Mouse (Mus musculus): ENCODE measurements around the gene Hdhd5.

Gene Hdhd5

GRCm38 (mm10) chr6:120483211-120483626, 47.9 kb downstream of the Hdhd5 start:
- WGBS, result 17% methylated on average over 8 of the region's 8 CpGs

- WGBS, result 26% methylated on average over 6 of the region's 6 CpGs
Measured at GRCm38 (mm10) chr6:120482756-120483155, 48.4 kb downstream of the Hdhd5 start.

GRCm38 (mm10) chr6:120482021-120482420, 49.1 kb downstream of the Hdhd5 start:
- WGBS, result 76% methylated on average over 14 of the region's 14 CpGs

- 76% methylated on average over 6 of the region's 6 CpGs for WGBS
Measured at GRCm38 (mm10) chr6:120481538-120481937, 49.6 kb downstream of the Hdhd5 start.

- WGBS, result 57% methylated on average over 5 of the region's 5 CpGs
Measured at GRCm38 (mm10) chr6:120480361-120480760, 50.8 kb downstream of the Hdhd5 start.

- 84% methylated on average over 2 of the region's 2 CpGs for WGBS
Measured at GRCm38 (mm10) chr6:120479302-120479701, 51.8 kb downstream of the Hdhd5 start.

- 87% methylated on average over 8 of the region's 8 CpGs for WGBS
Measured at GRCm38 (mm10) chr6:120475288-120475687, 55.8 kb downstream of the Hdhd5 start.

- WGBS, result 57% methylated on average over 5 of the region's 5 CpGs
Measured at GRCm38 (mm10) chr6:120473427-120473826, 57.7 kb downstream of the Hdhd5 start.

GRCm38 (mm10) chr6:120472455-120473140, 58.5 kb downstream of the Hdhd5 start:
- WGBS, result 49% methylated on average over 8 of the region's 8 CpGs

- WGBS, result 21% methylated on average over 5 of the region's 5 CpGs
Measured at GRCm38 (mm10) chr6:120471991-120472441, 59.1 kb downstream of the Hdhd5 start.

GRCm38 (mm10) chr6:120470666-120471065, 60.5 kb downstream of the Hdhd5 start:
- WGBS, result 75% methylated on average over 1 of the region's 1 CpGs

GRCm38 (mm10) chr6:120469268-120469667, 61.9 kb downstream of the Hdhd5 start:
- 74% methylated on average over 3 of the region's 3 CpGs for WGBS

- WGBS, result 97% methylated on average over 4 of the region's 4 CpGs
Measured at GRCm38 (mm10) chr6:120468259-120468658, 62.9 kb downstream of the Hdhd5 start.

- WGBS, result 79% methylated on average over 10 of the region's 10 CpGs
Measured at GRCm38 (mm10) chr6:120466609-120467329, 64.3 kb downstream of the Hdhd5 start.

- 57% methylated on average over 4 of the region's 4 CpGs for WGBS
Measured at GRCm38 (mm10) chr6:120465393-120465792, 65.7 kb downstream of the Hdhd5 start.

- WGBS, result 58% methylated on average over 9 of the region's 9 CpGs
Measured at GRCm38 (mm10) chr6:120464406-120464939, 66.6 kb downstream of the Hdhd5 start.

GRCm38 (mm10) chr6:120463884-120464283, 67.2 kb downstream of the Hdhd5 start:
- 4% methylated on average over 11 of the region's 11 CpGs for WGBS

GRCm38 (mm10) chr6:120463086-120463871, 67.8 kb downstream of the Hdhd5 start, which contains the start of gene Il17ra:
Il17ra (plus strand) TSS chr6:120463247.
- whole genome bisulfite sequencing, result under 1% methylated on average over 90 of the region's 90 CpGs

- 67% methylated on average over 6 of the region's 6 CpGs for WGBS
Measured at GRCm38 (mm10) chr6:120462251-120462650, 68.9 kb downstream of the Hdhd5 start.

- WGBS, result 76% methylated on average over 15 of the region's 15 CpGs
Measured at GRCm38 (mm10) chr6:120461217-120461616, 69.9 kb downstream of the Hdhd5 start.

All from cerebral cortex, adult 2 months (tissue).